Mouse (Mus musculus): ENCODE data around the gene Olfr1034.
"Not testable (repeated sequence)": the region's sequence is repeated elsewhere in the genome, so short reads cannot be mapped to it uniquely, and the experiment has no call there.

The Olfr1034 gene

DNA sequence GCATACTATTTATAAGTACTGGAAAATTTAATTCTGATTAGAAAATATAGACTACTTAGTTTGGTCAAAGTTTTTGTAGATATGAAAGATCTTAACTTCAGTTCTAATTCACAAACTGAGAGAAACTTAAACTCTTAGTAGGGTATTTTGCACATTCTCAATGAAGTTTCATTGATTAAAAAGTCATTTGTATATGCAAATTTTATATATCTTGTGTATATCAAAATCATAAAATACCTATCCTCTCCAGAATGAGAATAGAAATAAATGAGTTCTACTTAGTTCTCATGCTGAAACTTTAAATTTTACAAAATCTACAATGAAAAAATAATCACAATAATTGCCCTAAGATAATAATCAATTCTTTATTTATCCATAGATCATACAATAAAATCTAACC lies at the start of gene Olfr1034:
Olfr1034 (plus strand) TSS at position 301 of the 400 bp plus-strand sequence.
- in situ Hi-C loops (cut with MboI, MseI): no loop called here

- in situ Hi-C loops (cut with MboI, MseI): no loop called here
Measured at GRCm38 (mm10) chr2:86005240-86005639, 40.4 kb upstream of the Olfr1034 start, which contains the start of gene Olfr1032. Gene Olfr1032 (plus strand): TSS chr2:86005540.

GRCm38 (mm10) chr2:86020406-86020805 lies 25.3 kb upstream of the Olfr1034 start, which contains the start of gene Olfr1033:
Gene Olfr1033 (plus strand): TSS chr2:86020633.
- in situ Hi-C loops (cut with MboI, MseI): not testable (repeated sequence)

DNA sequence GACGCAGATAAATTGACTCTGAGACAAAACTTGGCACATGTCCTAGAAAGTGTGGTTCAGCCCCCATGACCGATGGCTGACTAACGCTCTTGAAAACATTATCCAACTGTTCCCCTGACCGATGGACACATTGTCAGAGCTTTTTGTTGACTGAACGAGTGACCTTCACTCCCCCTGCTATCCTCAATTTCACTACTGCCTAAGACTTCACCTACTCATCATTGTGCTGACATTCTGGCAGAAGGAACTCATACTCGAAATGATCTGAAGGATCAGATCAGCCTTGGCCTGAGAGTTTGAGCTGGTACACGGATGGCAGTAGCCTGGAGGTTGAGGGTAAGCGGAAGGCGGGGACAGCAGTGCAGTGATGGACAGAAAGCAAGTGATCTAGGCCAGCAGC lies 24.1 kb upstream of the Olfr1034 start:
- in situ Hi-C loops (cut with MboI, MseI): not testable (repeated sequence)

DNA sequence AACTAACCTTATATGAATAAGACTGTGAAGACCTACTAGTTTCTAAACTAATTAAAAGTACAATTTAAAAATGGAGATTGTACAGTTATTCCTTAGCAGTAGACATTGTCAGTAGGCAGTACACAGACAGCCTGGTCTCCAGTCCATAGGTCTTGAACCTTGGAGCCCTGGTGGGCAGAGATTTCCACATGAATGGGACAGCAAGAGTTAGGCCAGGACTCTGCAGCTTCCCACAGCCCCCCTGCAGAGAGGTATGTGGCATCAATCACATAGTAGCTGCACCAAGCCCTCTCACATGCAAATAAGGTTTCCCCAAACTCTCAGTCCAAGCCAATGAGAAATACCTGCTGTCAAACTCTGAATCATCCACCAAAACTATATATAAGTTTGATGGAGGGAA lies 5.1 kb downstream of the Olfr1034 start:
- in situ Hi-C loops (cut with MboI, MseI): not testable (repeated sequence)

DNA sequence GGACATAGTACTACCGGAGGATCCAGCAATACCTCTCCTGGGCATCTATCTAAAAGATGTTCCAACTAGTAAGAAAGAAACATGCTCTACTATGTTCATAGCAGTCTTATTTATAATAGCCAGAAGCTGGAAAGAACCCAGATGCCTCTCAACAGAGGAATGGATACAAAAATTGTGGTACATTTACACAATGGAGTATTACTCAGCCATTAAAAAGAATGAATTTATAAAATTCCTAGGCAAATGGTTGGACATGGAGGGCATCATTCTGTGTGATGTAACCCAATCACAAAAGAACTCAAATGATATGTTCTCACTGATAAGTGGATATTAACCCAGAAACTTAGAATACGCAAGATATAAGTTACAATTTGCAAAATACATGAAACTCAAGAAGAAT lies 18.1 kb downstream of the Olfr1034 start:
- in situ Hi-C loops (cut with MboI, MseI): not testable (repeated sequence)

GRCm38 (mm10) chr2:86070189-86070588 lies 24.5 kb downstream of the Olfr1034 start:
- in situ Hi-C loops (cut with MboI, MseI): no loop called here

DNA sequence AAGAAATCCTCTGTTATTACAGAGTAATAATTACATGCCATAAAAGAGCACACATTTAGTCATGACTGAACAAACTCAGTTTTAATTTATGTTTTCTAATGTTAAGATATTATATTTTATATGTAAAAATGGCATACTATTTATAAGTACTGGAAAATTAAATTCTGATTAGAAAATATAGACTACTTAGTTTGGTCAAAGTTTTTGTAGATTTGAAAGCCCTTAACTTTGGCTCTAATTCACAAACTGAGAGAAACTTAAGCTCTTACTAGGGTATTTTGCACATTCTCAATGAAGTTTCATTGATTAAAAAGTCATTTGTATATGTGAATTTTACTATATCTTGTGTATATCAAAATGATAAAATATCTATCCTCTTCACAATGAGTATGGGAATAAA lies 28.0 kb downstream of the Olfr1034 start, which contains the start of gene Olfr1036:
Olfr1036 (plus strand) TSS at position 301 of the 400 bp plus-strand sequence.
- in situ Hi-C loops (cut with MboI, MseI): not testable (repeated sequence)

DNA sequence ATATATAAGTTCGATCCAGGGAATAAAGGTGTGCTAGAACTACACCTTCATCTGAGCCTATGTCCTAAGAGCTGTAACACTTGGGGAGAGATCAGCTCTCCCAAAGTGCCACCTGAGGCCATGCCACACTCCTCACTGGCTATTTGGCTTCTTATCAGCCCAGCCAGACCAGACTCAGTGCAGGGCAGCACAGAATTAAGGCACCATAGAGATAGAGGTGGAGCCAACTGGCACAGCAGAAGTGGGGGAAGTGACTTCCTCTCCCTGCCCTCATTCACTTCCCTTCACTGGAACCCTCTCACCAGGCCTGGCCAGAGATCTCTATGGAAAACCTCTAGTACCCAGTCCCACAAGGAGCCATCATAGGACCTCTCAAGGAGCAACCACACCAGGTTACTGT lies 34.8 kb downstream of the Olfr1034 start:
- in situ Hi-C loops (cut with MboI, MseI): not testable (repeated sequence)

DNA sequence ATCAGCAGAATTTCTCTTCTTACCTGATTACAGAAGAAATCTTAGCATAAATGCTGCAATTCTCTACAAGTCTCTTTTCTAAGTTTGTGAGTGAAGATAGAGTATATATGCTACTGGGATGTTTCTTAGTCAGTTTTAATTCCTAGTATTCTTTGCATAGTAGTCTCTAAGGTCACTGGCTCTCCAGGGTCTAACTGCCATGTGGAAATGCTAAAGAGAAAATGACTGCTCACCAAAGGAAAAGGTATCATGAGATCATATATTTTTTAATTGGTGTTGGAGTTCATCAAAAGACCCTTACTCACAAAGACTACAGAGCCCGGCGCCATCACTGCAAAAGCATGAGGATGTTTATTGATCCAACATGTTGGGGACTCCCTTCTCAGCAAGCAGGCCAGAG lies 41.6 kb downstream of the Olfr1034 start, which contains the start of gene Olfr1037:
Olfr1037 (minus strand) TSS at position 101 of the 400 bp plus-strand sequence.
- in situ Hi-C loops (cut with MboI, MseI): no loop called here
